Comparison of ENCODE assay signal across 9 mouse cellular contexts in genomic region chr10:90753106-90753505, GRCm38 (mm10).
A peak's percentile ranks its signal among the peaks of the same experiment; 100 is the strongest.
DNase-seq lines count a peak whose midpoint lies in the region; ATAC-seq lines count a peak whose summit lies in the region.
"Had no signal": no experiment of that assay in that cellular context is flagged by ENCODE, and none has a peak within 500 bp of the region (broad histone marks: within the 10 kb centered on the region; RNA-seq: fewer than 3 reads in every experiment).

No protein-coding gene starts in this region.

- H3K27ac ChIP-seq in forebrain, embryonic 14.5 days (ENCODE audit: low read depth, low read length), result no peak overlapping the region
- no peak overlapping the region for H3K27ac ChIP-seq in forebrain, embryonic 12.5 days

- H3K27me3 ChIP-seq in forebrain, embryonic 14.5 days (replicated peaks; ENCODE audit: control insufficient read depth, insufficient read depth, low read length), result no peaks in the 10 kb centered on the region
- no peaks in the 10 kb centered on the region for H3K27me3 ChIP-seq in forebrain, embryonic 12.5 days

- no peak overlapping the region for H3K9ac ChIP-seq in forebrain, embryonic 14.5 days (ENCODE audit: low read length)
- no peak overlapping the region for H3K9ac ChIP-seq in forebrain, embryonic 12.5 days

- H3K9me3 ChIP-seq in forebrain, embryonic 14.5 days (replicated peaks; ENCODE audit: control insufficient read depth, low read length), result 0 out of 2 replicates have a peak, but pooled peaks cover 2% of the 10 kb centered on the region
- H3K9me3 ChIP-seq in forebrain, embryonic 12.5 days, result no peaks in the 10 kb centered on the region

- no peaks in the 10 kb centered on the region for H3K4me1 ChIP-seq in forebrain, embryonic 14.5 days (ENCODE audit: control insufficient read depth, insufficient read depth, low read length)
- H3K4me1 ChIP-seq in forebrain, embryonic 12.5 days, result no peaks in the 10 kb centered on the region

- H3K4me2 ChIP-seq in forebrain, embryonic 14.5 days (ENCODE audit: low read length), result no peak overlapping the region
- no peak overlapping the region for H3K4me2 ChIP-seq in forebrain, embryonic 12.5 days

- 66% methylated on average over 9 of the region's 9 CpGs for WGBS in forebrain, embryonic 14.5 days
- WGBS in forebrain, embryonic 12.5 days, result 79% methylated on average over 9 of the region's 9 CpGs

- DNase-seq in forebrain, embryonic 14.5 days (ENCODE audit: low spot score), result peak; percentile 38
- DNase-seq in right cerebral cortex, adult 18-20 months, result peak; percentile 88
- no peak for DNase-seq in right cerebral cortex, postnatal 4 days
- peak; percentile 63 to 70 for DNase-seq in layer of hippocampus, postnatal 36 days
- DNase-seq in spleen, postnatal 14 days (ENCODE audit: low spot score in 2 of 2), result no peak
- no peak for DNase-seq in lung, adult 18-20 months
- DNase-seq: B cell, adult 2 months had no signal

- H3K36me3 ChIP-seq in forebrain, embryonic 14.5 days (ENCODE audit: control insufficient read depth, insufficient read depth, low read length), result no peaks in the 10 kb centered on the region
- no peaks in the 10 kb centered on the region for H3K36me3 ChIP-seq in forebrain, embryonic 12.5 days (replicated peaks)

- no peak overlapping the region for H3K4me3 ChIP-seq in forebrain, embryonic 14.5 days (ENCODE audit: low read depth, low read length)
- no peak overlapping the region for H3K4me3 ChIP-seq in forebrain, embryonic 12.5 days (replicated peaks)

- ATAC-seq in forebrain, embryonic 14.5 days, result peak; percentile 75; the same call in 1 of the 2 replicates
- ATAC-seq in forebrain, embryonic 12.5 days (ENCODE audit: low FRiP score), result no peak
- ATAC-seq in CD4-positive, CD25-positive, alpha-beta regulatory T cell, adult 4 months, result no peak

Comparison
In these comparisons a context has a peak if more than half of its experiments do, and no peak if none do; other contexts are left out.
1. DNase-seq: peak in forebrain, embryonic 14.5 days (single experiment), right cerebral cortex, adult 18-20 months (single experiment) and layer of hippocampus, postnatal 36 days (2 of 2); none in right cerebral cortex, postnatal 4 days (single experiment), spleen, postnatal 14 days (0 of 2) and lung, adult 18-20 months (0 of 2).